Mouse (Mus musculus) MEL (cell line): Measurements from ENCODE around the gene Fbxl20.

Experiments used
- CTCF ChIP-seq, 3 experiments: IDR thresholded peaks in 2 of 3; conservative IDR thresholded peaks in 1 of 3; 2 replicates each; pipeline ENCODE4 v1.5.1; 2011 to 2012; ENCODE audit warnings: low read length in 3 of 3, low read depth in 2 of 3, mild to moderate bottlenecking in 2 of 3, improper control_type of control experiment in 1 of 3, inconsistent platforms in 1 of 3, mixed read lengths in 1 of 3, moderate library complexity in 1 of 3; ENCODE audit not compliant: control insufficient read depth in 1 of 3, insufficient read depth in 1 of 3, poor library complexity in 1 of 3, severe bottlenecking in 1 of 3
- ETS1 ChIP-seq: IDR thresholded peaks from 2 replicates; pipeline ENCODE4 v1.6.1; 2012; ENCODE audit warnings: low read depth, mild to moderate bottlenecking, inconsistent platforms, low read length, improper control_type of control experiment, moderate library complexity
- MAFK ChIP-seq: IDR thresholded peaks from 2 replicates; pipeline ENCODE4 v1.6.1; 2011; ENCODE audit warnings: low read depth, mild to moderate bottlenecking, low read length, improper control_type of control experiment, borderline replicate concordance
- MXI1 ChIP-seq: IDR thresholded peaks from 2 replicates; pipeline ENCODE4 v1.6.1; 2011; ENCODE audit warnings: mild to moderate bottlenecking, low read depth, low read length, improper control_type of control experiment
- POLR2A ChIP-seq, 2 experiments: IDR thresholded peaks; 2 replicates each; pipeline ENCODE4 v1.6.1; 2011 to 2012; ENCODE audit warnings: low read length in 2 of 2, mild to moderate bottlenecking in 2 of 2, control low read depth in 1 of 2, improper control_type of control experiment in 1 of 2, low read depth in 1 of 2, moderate library complexity in 1 of 2; ENCODE audit not compliant: control insufficient read depth in 1 of 2, insufficient read depth in 1 of 2, poor library complexity in 1 of 2
- POLR2AphosphoS5 ChIP-seq: IDR thresholded peaks from 2 replicates; pipeline ENCODE4 v1.6.1; 2012; ENCODE audit warnings: low read depth, borderline replicate concordance, mild to moderate bottlenecking, inconsistent platforms, low read length, moderate library complexity, mixed read lengths

- TF ChIP-seq CTCF (IDR thresholded peaks at IDR 0.05 in 2 of 3, conservative IDR thresholded peaks at IDR 0.05 in 1 of 3; ENCODE audit: control insufficient read depth in 1 of 3, insufficient read depth in 1 of 3, low read depth in 2 of 3, low read length in 3 of 3, poor library complexity in 1 of 3, severe bottlenecking in 1 of 3) (no peak), POLR2A (IDR thresholded peaks at IDR 0.05; ENCODE audit: control insufficient read depth in 1 of 2, insufficient read depth in 1 of 2, low read depth in 1 of 2, low read length in 2 of 2, poor library complexity in 1 of 2) (no peak), MAFK (no peak), ETS1 (no peak), POLR2AphosphoS5 (no peak), MXI1 (no peak)
Observed at GRCm38 (mm10) chr11:98088224-98088623, 62.0 kb downstream of the Fbxl20 start.
